Mouse (Mus musculus): ENCODE data around the gene Cbr2. TPM values are rescaled to one million over a fixed set of nuclear protein-coding genes. Genes with fewer than 3 reads are reported as not detected.

Cbr2 gene
- polyA plus RNA-seq, 1 experiment = 617 TPM

GRCm38 (mm10) chr11:120751606-120752005, 19.7 kb upstream of the Cbr2 start:
- Histone ChIP-seq H3K4me3 (ENCODE audit: control insufficient read depth, insufficient read depth, low read length) (no peak overlapping the region), H3K27ac (ENCODE audit: control insufficient read depth, insufficient read depth, low read length) (no peak overlapping the region), H3K27me3 (ENCODE audit: control insufficient read depth, insufficient read depth, low read length) (no peaks in the 10 kb centered on the region), H3K4me1 (replicated peaks; ENCODE audit: control insufficient read depth, insufficient read depth, low read length) (no peaks in the 10 kb centered on the region), H3K36me3 (ENCODE audit: control insufficient read depth, insufficient read depth, low read length) (no peaks in the 10 kb centered on the region)
- 84% methylated on average over 4 of the region's 4 CpGs for WGBS
- TF ChIP-seq POLR2A (IDR thresholded peaks at IDR 0.05; ENCODE audit: control insufficient read depth, extremely low read depth, insufficient read depth, low read length, poor library complexity) (no peak), CTCF (IDR thresholded peaks at IDR 0.05; ENCODE audit: borderline replicate concordance, control insufficient read depth, extremely low read depth, insufficient read depth, low read length, poor library complexity) (no peak)
- no peak for DNase-seq

DNA sequence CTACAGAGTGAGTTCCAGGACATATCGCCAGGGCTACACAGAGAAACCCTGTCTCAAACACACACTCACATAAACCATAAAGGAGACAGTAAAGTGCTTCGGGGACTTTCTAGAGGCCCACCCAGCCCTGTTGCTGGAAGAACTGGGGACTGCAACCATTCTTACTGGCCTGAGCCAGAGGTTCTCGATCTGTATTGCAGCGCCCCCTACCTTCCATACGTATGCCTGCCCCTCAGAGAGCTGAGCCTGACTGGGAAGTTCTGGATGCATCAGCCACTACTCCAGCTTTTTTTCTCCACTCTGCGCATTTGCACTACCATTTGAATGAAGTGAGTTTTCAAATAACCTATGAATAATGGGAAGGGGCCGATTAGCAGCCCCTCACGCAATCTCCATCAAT, 17.5 kb upstream of the Cbr2 start:
- TF ChIP-seq POLR2A (IDR thresholded peaks at IDR 0.05; ENCODE audit: control insufficient read depth, extremely low read depth, insufficient read depth, low read length, poor library complexity) (no peak), CTCF (IDR thresholded peaks at IDR 0.05; ENCODE audit: borderline replicate concordance, control insufficient read depth, extremely low read depth, insufficient read depth, low read length, poor library complexity) (peak; percentile 55; the same call in 1 of the 2 replicates)
- Histone ChIP-seq H3K4me1 (replicated peaks; ENCODE audit: control insufficient read depth, insufficient read depth, low read length) (no peaks in the 10 kb centered on the region), H3K36me3 (ENCODE audit: control insufficient read depth, insufficient read depth, low read length) (no peaks in the 10 kb centered on the region), H3K27ac (ENCODE audit: control insufficient read depth, insufficient read depth, low read length) (no peak overlapping the region), H3K4me3 (ENCODE audit: control insufficient read depth, insufficient read depth, low read length) (no peak overlapping the region), H3K27me3 (ENCODE audit: control insufficient read depth, insufficient read depth, low read length) (no peaks in the 10 kb centered on the region)
- DNase-seq = peak; percentile 40
- 71% methylated on average over 8 of the region's 8 CpGs for WGBS

GRCm38 (mm10) chr11:120747974-120748373, 16.1 kb upstream of the Cbr2 start:
- H3K27me3 ChIP-seq (ENCODE audit: control insufficient read depth, insufficient read depth, low read length) = no peaks in the 10 kb centered on the region
- 43% methylated on average over 4 of the region's 4 CpGs for WGBS
- H3K36me3 ChIP-seq (ENCODE audit: control insufficient read depth, insufficient read depth, low read length) = no peaks in the 10 kb centered on the region
- no peak overlapping the region for H3K4me3 ChIP-seq (ENCODE audit: control insufficient read depth, insufficient read depth, low read length)
- TF ChIP-seq POLR2A (IDR thresholded peaks at IDR 0.05; ENCODE audit: control insufficient read depth, extremely low read depth, insufficient read depth, low read length, poor library complexity) (no peak), CTCF (IDR thresholded peaks at IDR 0.05; ENCODE audit: borderline replicate concordance, control insufficient read depth, extremely low read depth, insufficient read depth, low read length, poor library complexity) (no peak)
- H3K4me1 ChIP-seq (replicated peaks; ENCODE audit: control insufficient read depth, insufficient read depth, low read length) = no peaks in the 10 kb centered on the region
- no peak for DNase-seq
- H3K27ac ChIP-seq (ENCODE audit: control insufficient read depth, insufficient read depth, low read length) = no peak overlapping the region

- TF ChIP-seq CTCF (IDR thresholded peaks at IDR 0.05; ENCODE audit: borderline replicate concordance, control insufficient read depth, extremely low read depth, insufficient read depth, low read length, poor library complexity) = no peak
- TF ChIP-seq POLR2A (IDR thresholded peaks at IDR 0.05; ENCODE audit: control insufficient read depth, extremely low read depth, insufficient read depth, low read length, poor library complexity) = no peak
- 90% methylated on average over 7 of the region's 7 CpGs for WGBS
- no peaks in the 10 kb centered on the region for H3K27me3 ChIP-seq (ENCODE audit: control insufficient read depth, insufficient read depth, low read length)
- DNase-seq = no peak
- no peaks in the 10 kb centered on the region for H3K4me1 ChIP-seq (replicated peaks; ENCODE audit: control insufficient read depth, insufficient read depth, low read length)
- no peaks in the 10 kb centered on the region for H3K36me3 ChIP-seq (ENCODE audit: control insufficient read depth, insufficient read depth, low read length)
- no peak overlapping the region for H3K4me3 ChIP-seq (ENCODE audit: control insufficient read depth, insufficient read depth, low read length)
- no peak overlapping the region for H3K27ac ChIP-seq (ENCODE audit: control insufficient read depth, insufficient read depth, low read length)
Measured at GRCm38 (mm10) chr11:120744121-120744701, 12.3 kb upstream of the Cbr2 start.

DNA sequence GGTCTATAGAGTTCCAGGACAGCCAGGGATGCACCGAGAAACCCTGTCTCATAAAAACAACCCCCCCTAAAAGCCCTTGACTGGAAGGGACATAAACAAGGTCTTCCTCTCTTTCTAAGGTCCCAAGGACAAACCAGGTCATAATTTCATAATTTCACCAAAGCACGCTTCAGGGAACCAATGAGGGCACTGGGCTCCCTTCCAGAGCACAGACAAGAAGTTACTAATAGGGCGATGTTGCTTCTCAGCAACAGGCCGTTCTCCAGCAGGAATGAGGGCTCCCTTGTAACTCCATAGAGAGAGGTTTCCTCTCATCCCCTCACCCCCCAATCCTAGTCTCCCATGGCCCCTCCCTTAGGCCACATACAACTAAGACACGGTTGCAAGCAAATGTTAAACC, 9.1 kb upstream of the Cbr2 start:
- Histone ChIP-seq H3K27ac (ENCODE audit: control insufficient read depth, insufficient read depth, low read length) (no peak overlapping the region), H3K4me1 (replicated peaks; ENCODE audit: control insufficient read depth, insufficient read depth, low read length) (no peaks in the 10 kb centered on the region), H3K36me3 (ENCODE audit: control insufficient read depth, insufficient read depth, low read length) (no peaks in the 10 kb centered on the region), H3K27me3 (ENCODE audit: control insufficient read depth, insufficient read depth, low read length) (no peaks in the 10 kb centered on the region), H3K4me3 (ENCODE audit: control insufficient read depth, insufficient read depth, low read length) (no peak overlapping the region)
- TF ChIP-seq POLR2A (IDR thresholded peaks at IDR 0.05; ENCODE audit: control insufficient read depth, extremely low read depth, insufficient read depth, low read length, poor library complexity) (no peak), CTCF (IDR thresholded peaks at IDR 0.05; ENCODE audit: borderline replicate concordance, control insufficient read depth, extremely low read depth, insufficient read depth, low read length, poor library complexity) (no peak)
- no peak for DNase-seq
- WGBS = 94% methylated on average over 5 of the region's 5 CpGs

GRCm38 (mm10) chr11:120736424-120736823, 4.5 kb upstream of the Cbr2 start:
- TF ChIP-seq CTCF (IDR thresholded peaks at IDR 0.05; ENCODE audit: borderline replicate concordance, control insufficient read depth, extremely low read depth, insufficient read depth, low read length, poor library complexity) (no peak), POLR2A (IDR thresholded peaks at IDR 0.05; ENCODE audit: control insufficient read depth, extremely low read depth, insufficient read depth, low read length, poor library complexity) (no peak)
- H3K4me3 ChIP-seq (ENCODE audit: control insufficient read depth, insufficient read depth, low read length) = no peak overlapping the region
- 88% methylated on average over 6 of the region's 6 CpGs for WGBS
- no peaks in the 10 kb centered on the region for H3K4me1 ChIP-seq (replicated peaks; ENCODE audit: control insufficient read depth, insufficient read depth, low read length)
- DNase-seq = no peak
- H3K27me3 ChIP-seq (ENCODE audit: control insufficient read depth, insufficient read depth, low read length) = no peaks in the 10 kb centered on the region
- no peaks in the 10 kb centered on the region for H3K36me3 ChIP-seq (ENCODE audit: control insufficient read depth, insufficient read depth, low read length)
- no peak overlapping the region for H3K27ac ChIP-seq (ENCODE audit: control insufficient read depth, insufficient read depth, low read length)

- H3K4me3 ChIP-seq (ENCODE audit: control insufficient read depth, insufficient read depth, low read length) = no peak overlapping the region
- TF ChIP-seq CTCF (IDR thresholded peaks at IDR 0.05; ENCODE audit: borderline replicate concordance, control insufficient read depth, extremely low read depth, insufficient read depth, low read length, poor library complexity) = no peak
- TF ChIP-seq POLR2A (IDR thresholded peaks at IDR 0.05; ENCODE audit: control insufficient read depth, extremely low read depth, insufficient read depth, low read length, poor library complexity) = no peak
- H3K36me3 ChIP-seq (ENCODE audit: control insufficient read depth, insufficient read depth, low read length) = no peaks in the 10 kb centered on the region
- DNase-seq = no peak
- peaks cover 3% of the 10 kb centered on the region; the same call in 1 of the 2 replicates for H3K4me1 ChIP-seq (replicated peaks; ENCODE audit: control insufficient read depth, insufficient read depth, low read length)
- no peaks in the 10 kb centered on the region for H3K27me3 ChIP-seq (ENCODE audit: control insufficient read depth, insufficient read depth, low read length)
- 46% methylated on average over 6 of the region's 6 CpGs for WGBS
- no peak overlapping the region for H3K27ac ChIP-seq (ENCODE audit: control insufficient read depth, insufficient read depth, low read length)
Measured at GRCm38 (mm10) chr11:120733521-120733920, 1.6 kb upstream of the Cbr2 start.

Measured in thymus, adult 2 months (tissue).